Mouse (Mus musculus) ES-Bruce4 (cell line): Measurements from ENCODE around the gene 1810055G02Rik.

Experiments
- CTCF ChIP-seq: IDR thresholded peaks from one replicate; pipeline ENCODE4 v1.8.1; 2011; ENCODE audit warnings: low read depth, low read length
- EP300 ChIP-seq: IDR thresholded peaks from 2 replicates; pipeline ENCODE4 v1.6.1; 2011; ENCODE audit warnings: low read depth, low read length; ENCODE audit not compliant: insufficient read depth
- POLR2A ChIP-seq: IDR thresholded peaks from one replicate; pipeline ENCODE4 v1.8.1; 2011; ENCODE audit warnings: low read length; ENCODE audit not compliant: insufficient read depth

DNA sequence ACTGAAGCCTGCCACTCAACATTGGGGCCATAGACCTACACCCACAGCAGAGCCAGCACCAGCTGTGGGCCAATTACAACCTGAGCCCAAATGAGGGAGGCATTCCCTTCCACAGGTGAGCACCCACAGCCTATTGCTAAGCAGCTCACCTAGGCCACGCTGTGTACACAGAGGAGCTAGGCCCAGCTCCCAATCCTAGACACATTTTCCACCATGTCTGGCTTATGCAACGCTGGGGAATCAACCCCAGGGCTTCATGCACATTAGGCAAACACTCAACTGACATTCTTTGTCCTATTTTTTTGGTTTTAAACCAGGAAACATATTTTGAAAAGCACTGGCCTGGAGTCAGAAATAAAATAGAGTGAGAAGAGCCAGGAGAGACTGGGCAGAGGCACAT is 41.5 kb upstream of the 1810055G02Rik start:
- TF ChIP-seq EP300 (no peak), POLR2A (no peak), CTCF (no peak)
